Mouse (Mus musculus) forebrain, embryonic 14.5 days (tissue): ENCODE results near the gene Nudcd3. TPM values are rescaled to one million over a fixed set of nuclear protein-coding genes. Genes with fewer than 3 reads are reported as not detected.
A peak's percentile ranks its signal among the peaks of the same experiment; 100 is the strongest.

Experiments used
- ATAC-seq: fragments of 200-750 bp; cut with Nextera tagmentation; 2 replicates; pipeline ENCODE4 v1.8.0; 2017; ENCODE audit warnings: mild to moderate bottlenecking, moderate library complexity
- DNase-seq: peaks from one replicate; pipeline ENCODE4 v3.0.0-alpha.2; 2015; ENCODE audit warnings: low spot score
- H3K27ac ChIP-seq: fragments of 300-500 bp; sonication (generic); 2 replicates; pipeline ENCODE4 v1.5.1; 2014; ENCODE audit warnings: low read depth, mild to moderate bottlenecking, control low read depth, low read length, moderate library complexity
- H3K27me3 ChIP-seq: fragments of 300-500 bp; sonication (generic); replicated peaks from 2 replicates; pipeline ENCODE4 v1.6.1; 2014; ENCODE audit warnings: low read length, control low read depth, mixed read lengths; ENCODE audit not compliant: control insufficient read depth, insufficient read depth
- H3K36me3 ChIP-seq: fragments of 300-500 bp; sonication (generic); 2 replicates; pipeline ENCODE4 v1.6.1; 2014; ENCODE audit warnings: low read length, control low read depth; ENCODE audit not compliant: control insufficient read depth, insufficient read depth
- H3K4me1 ChIP-seq: fragments of 300-500 bp; sonication (generic); 2 replicates; pipeline ENCODE4 v1.6.1; 2014; ENCODE audit warnings: antibody characterized with exemption, low read length, control low read depth; ENCODE audit not compliant: control insufficient read depth, insufficient read depth
- H3K4me2 ChIP-seq: fragments of 300-500 bp; sonication (generic); 2 replicates; pipeline ENCODE4 v1.6.1; 2014; ENCODE audit warnings: mild to moderate bottlenecking, control low read depth, low read length
- H3K4me3 ChIP-seq: fragments of 300-500 bp; sonication (generic); 2 replicates; pipeline ENCODE4 v1.5.1; 2014; ENCODE audit warnings: low read depth, low read length, control low read depth
- H3K9ac ChIP-seq: fragments of 300-500 bp; sonication (generic); 2 replicates; pipeline ENCODE4 v1.6.1; 2014; ENCODE audit warnings: mild to moderate bottlenecking, low read length, control low read depth, moderate library complexity
- H3K9me3 ChIP-seq: fragments of 300-500 bp; sonication (generic); replicated peaks from 2 replicates; pipeline ENCODE4 v1.6.1; 2016; ENCODE audit warnings: low read length, control low read depth, mixed read lengths; ENCODE audit not compliant: control insufficient read depth
- WGBS: fragments of 180-500 bp; shearing (Covaris S2); extraction: QIAGEN DNeasy Blood & Tissue Kit; methylation state at CpG from one replicate; pipeline ENCODE4 v1.1.7; 2014; 5-methylcytosine and 5-hydroxymethylcytosine counted together
- polyA plus RNA-seq: library from polyadenylated mRNA; unstranded; fragments of >200 nt; fragmentation: Nextera tagmentation; extraction: Ambion mirVana; gene quantifications from 2 replicates; pipeline ENCODE4 v1.2.1, GENCODE M21; 2014

The Nudcd3 gene
- polyA plus RNA-seq, 1 experiment from 2014 or later: 49.7 TPM

DNA sequence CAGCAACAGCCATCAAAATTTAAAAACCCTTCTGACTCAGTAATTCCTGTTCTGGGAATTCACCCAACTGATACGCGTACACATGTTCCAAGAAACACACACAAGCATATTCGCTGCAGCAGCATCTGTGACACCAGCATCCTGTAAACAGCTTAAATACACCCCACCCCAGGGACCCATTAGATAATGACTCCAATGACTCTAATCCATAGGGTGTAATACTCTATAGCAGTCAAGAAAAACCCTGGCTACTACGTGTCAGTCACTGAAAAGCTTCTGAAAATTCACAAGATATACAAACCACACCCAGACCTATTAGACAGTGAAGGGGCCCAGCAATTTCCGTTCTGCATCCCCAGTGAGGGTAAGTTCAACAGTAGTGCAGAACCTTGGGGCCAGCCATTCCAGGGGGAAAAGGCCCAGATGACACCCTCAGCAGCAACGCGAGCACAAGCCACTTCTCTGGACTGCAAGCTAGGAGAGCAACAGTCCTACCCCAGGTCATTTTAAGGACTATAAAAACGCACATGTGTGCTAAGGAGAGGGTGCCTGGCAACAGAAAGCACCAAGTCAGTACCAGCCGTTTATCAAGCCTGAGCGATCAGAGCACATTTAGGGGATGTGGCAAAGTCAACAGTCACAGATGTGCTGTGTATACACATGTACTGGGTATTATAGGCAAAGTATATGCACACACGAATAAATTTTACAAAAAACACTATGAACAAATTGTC lies 15.8 kb downstream of the Nudcd3 start:
- Histone ChIP-seq H3K4me1 (peaks cover 11% of the 10 kb centered on the region), H3K4me3 (no peak overlapping the region), H3K9ac (0 out of 2 replicates have a peak overlapping the region, but pooled peaks have one; percentile 29), H3K27ac (peak overlapping the region; percentile 17; the same call in 1 of the 2 replicates), H3K9me3 (no peaks in the 10 kb centered on the region), H3K27me3 (no peaks in the 10 kb centered on the region), H3K4me2 (no peak overlapping the region), H3K36me3 (0 out of 2 replicates have a peak, but pooled peaks cover 4% of the 10 kb centered on the region)
- no peak for ATAC-seq
- 75% methylated on average over 11 of the region's 11 CpGs for WGBS
- DNase-seq: peak; percentile 33

DNA sequence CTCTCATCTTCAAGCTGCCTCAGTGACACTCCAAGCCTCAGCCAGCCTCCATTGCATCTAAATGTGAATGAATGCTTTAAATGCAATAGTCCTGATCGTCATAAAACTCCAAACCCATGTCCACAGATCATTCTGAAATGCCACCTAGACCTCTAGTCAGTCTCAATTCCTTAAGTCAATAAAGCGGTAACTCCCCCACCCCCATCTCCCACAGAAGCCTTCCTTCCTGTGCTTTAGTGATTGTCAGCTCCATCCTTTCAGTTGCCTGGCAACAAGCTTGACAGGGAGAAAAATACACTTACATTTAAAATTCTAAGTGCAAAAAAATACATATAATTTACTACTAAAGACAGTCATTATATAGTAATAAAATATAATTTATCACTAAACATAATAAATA lies 17.0 kb downstream of the Nudcd3 start:
- no peak overlapping the region for H3K27ac ChIP-seq
- 84% methylated on average over 2 of the region's 2 CpGs for WGBS
- ATAC-seq: no peak
- DNase-seq: peak; percentile 32
- H3K9ac ChIP-seq: no peak overlapping the region
- H3K36me3 ChIP-seq: 0 out of 2 replicates have a peak, but pooled peaks cover 4% of the 10 kb centered on the region
- H3K4me3 ChIP-seq: no peak overlapping the region
- H3K4me2 ChIP-seq: no peak overlapping the region
- H3K4me1 ChIP-seq: peaks cover 20% of the 10 kb centered on the region
- H3K9me3 ChIP-seq: no peaks in the 10 kb centered on the region
- H3K27me3 ChIP-seq: no peaks in the 10 kb centered on the region

DNA sequence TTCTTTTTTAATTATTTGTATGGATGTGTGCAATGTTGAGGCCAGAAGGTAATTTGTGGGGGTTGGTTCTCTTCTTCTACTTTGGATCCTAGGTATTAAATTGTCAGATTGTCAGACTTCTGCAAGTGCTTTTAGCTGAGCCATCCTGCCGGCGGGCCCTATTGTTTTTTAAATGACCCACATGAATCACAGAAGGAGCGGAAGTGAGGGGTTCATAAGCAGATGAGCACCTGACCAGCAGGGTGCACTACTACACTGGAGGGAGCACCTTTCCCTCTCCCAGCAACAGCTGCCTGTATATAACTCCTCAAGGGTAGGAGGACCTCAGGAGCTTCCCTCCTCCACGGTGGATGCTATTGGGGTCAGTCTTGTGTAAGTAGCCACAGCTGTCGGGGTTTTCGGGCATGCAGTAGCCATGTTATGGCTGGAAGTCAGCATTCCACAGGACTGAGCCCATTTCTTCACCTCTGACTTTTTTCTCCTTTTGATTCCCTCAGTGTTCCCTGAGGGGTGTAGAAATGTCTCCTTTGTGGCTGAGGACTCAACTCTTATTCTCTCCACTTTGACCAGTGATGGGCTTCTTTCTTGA lies 19.3 kb downstream of the Nudcd3 start:
- H3K9me3 ChIP-seq: no peaks in the 10 kb centered on the region

DNA sequence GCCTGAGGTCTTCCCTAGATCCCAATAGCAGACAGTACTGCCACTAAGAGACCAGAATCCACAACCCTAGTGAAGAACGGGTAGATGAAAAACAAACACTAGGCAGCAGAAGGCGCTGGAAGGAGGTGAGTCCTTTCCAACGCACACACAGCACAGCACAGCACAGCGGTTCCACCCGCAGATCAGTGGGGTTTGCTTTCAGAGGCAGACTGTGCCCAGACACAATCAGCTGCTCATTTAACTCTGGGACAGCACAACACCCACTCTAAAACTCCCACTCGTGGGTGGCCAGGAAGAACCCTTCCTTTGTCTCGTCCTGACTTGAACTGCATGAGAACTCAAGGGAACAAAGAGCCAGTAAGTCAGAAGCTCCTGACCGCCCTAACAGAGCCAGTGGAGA lies 21.0 kb downstream of the Nudcd3 start:
- whole genome bisulfite sequencing: 10% methylated on average over 8 of the region's 8 CpGs
- H3K4me3 ChIP-seq: no peak overlapping the region
- H3K27ac ChIP-seq: no peak overlapping the region
- no peak for ATAC-seq
- no peaks in the 10 kb centered on the region for H3K36me3 ChIP-seq
- peaks cover 16% of the 10 kb centered on the region for H3K4me1 ChIP-seq
- DNase-seq: no peak
- H3K9ac ChIP-seq: no peak overlapping the region
- no peak overlapping the region for H3K4me2 ChIP-seq
- H3K9me3 ChIP-seq: no peaks in the 10 kb centered on the region
- no peaks in the 10 kb centered on the region for H3K27me3 ChIP-seq

More for the DNA sequence above, 19.3 kb downstream of the Nudcd3 start:
- H3K4me2 ChIP-seq: no peak overlapping the region
- no peak overlapping the region for H3K27ac ChIP-seq
- no peak for DNase-seq
- no peaks in the 10 kb centered on the region for H3K27me3 ChIP-seq
- WGBS: 46% methylated on average over 6 of the region's 6 CpGs
- no peak overlapping the region for H3K9ac ChIP-seq
- no peak overlapping the region for H3K4me3 ChIP-seq
- H3K36me3 ChIP-seq: no peaks in the 10 kb centered on the region
- no peak for ATAC-seq
- peaks cover 16% of the 10 kb centered on the region for H3K4me1 ChIP-seq

DNA sequence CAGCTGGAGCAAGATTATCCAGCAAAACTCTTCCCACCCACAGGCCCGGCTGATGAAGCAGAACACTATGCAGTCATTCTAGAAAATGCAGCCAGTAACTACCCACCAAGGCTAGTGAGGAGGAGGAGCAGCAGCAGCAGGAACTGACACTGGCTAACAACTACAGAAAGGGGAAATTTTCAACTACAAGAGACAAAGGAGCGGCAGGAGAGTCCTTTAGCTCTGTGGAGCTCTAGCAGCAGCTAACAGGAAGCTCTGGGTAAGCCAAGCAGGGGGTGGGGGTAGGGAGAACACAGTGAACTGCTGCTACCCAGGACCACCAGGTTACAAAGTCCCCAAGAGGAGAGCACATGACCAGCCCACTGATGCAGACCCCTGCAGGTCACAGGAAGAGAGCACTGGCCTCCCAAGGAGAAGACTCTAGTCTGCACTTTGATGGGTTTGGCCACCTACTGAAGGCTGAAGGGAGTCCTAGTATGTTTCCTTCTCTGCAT lies 21.5 kb downstream of the Nudcd3 start:
- Histone ChIP-seq H3K9ac (0 out of 2 replicates have a peak overlapping the region, but pooled peaks have one; percentile 8), H3K4me3 (no peak overlapping the region), H3K9me3 (no peaks in the 10 kb centered on the region), H3K27me3 (no peaks in the 10 kb centered on the region), H3K27ac (peak overlapping the region; percentile 9; the same call in 1 of the 2 replicates), H3K4me1 (peaks cover 16% of the 10 kb centered on the region), H3K4me2 (no peak overlapping the region), H3K36me3 (no peaks in the 10 kb centered on the region)
- ATAC-seq (no peak), DNase-seq (no peak)
- 23% methylated on average over 2 of the region's 2 CpGs for WGBS

DNA sequence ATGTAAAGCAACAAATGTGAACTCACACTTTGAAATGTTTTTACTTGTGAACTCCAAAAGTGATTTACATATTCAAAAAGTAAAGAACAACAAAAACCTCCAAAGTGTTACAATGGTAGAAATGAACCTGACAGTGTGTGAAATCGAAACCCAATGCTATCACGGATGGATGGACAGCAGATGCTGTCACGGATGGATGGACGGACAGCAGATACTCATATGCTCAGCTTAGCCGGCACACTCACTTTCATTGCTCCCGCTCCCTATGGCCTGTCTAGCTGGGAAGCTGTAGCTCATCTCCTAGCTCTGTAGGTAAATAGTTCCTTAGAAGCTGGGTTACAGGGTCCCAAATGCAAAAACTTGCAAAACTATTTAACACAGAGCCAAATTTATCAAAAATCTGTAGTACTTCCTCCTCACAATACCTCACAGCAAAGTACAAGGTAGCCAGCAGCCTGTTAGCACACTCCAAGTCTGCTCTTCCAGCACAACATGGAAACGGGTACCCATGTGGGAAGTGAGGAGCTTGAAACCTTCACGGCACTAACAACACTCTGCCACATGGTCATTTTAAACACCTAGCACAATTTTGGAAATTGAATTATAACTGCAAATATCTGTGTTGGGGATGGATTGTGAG lies 22.3 kb downstream of the Nudcd3 start:
- ATAC-seq (no peak), DNase-seq (no peak)
- no peak overlapping the region for H3K9ac ChIP-seq
- no peak overlapping the region for H3K27ac ChIP-seq
- WGBS: 65% methylated on average over 8 of the region's 8 CpGs
- H3K4me2 ChIP-seq: no peak overlapping the region
- H3K4me1 ChIP-seq: peaks cover 14% of the 10 kb centered on the region
- no peaks in the 10 kb centered on the region for H3K36me3 ChIP-seq
- no peak overlapping the region for H3K4me3 ChIP-seq
- no peaks in the 10 kb centered on the region for H3K9me3 ChIP-seq
- H3K27me3 ChIP-seq: no peaks in the 10 kb centered on the region

DNA sequence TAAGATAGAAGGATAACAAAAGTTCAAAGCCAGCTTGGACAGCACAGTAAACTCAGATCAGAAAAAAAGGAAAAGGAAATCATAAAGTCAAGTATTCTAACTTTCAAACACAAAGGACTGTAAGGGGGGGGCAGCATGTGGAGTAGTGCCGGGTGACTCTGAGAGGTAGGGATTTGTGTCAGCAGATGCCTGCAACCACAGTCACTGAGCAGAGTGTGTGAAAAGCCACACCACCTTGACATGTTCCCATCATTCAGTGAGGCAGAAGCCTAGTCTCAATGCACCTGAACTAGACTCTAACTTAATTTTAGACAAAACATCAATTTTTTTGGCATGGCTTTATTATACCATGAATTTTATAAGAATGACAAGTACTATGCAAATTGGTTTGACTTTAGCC lies 24.7 kb downstream of the Nudcd3 start:
- H3K36me3 ChIP-seq: no peaks in the 10 kb centered on the region
- peaks cover 12% of the 10 kb centered on the region for H3K4me1 ChIP-seq
- DNase-seq (no peak), ATAC-seq (no peak)
- H3K9ac ChIP-seq: no peak overlapping the region
- no peak overlapping the region for H3K4me3 ChIP-seq
- H3K4me2 ChIP-seq: no peak overlapping the region
- H3K27me3 ChIP-seq: no peaks in the 10 kb centered on the region
- WGBS: 83% methylated on average over 1 of the region's 1 CpGs
- H3K9me3 ChIP-seq: no peaks in the 10 kb centered on the region
- H3K27ac ChIP-seq: no peak overlapping the region

DNA sequence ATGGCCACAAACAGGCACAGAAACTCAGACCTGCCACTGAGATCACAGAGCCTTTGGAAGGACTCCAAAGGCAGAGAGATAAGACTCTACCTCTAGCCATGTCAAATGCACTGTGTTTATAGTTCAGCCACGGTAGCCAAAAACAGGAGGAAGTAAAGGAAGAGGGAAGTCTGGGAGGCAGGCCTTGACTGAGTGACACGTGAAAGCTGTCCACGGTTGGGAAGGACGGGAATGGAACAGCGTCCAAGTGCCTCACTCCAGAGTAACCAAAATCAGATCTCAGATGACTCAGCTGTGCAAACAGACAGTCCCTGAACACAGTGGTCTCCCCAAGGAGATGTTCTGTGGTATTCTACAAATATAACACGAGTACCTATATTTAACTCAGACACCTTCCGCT lies 25.5 kb downstream of the Nudcd3 start:
- Histone ChIP-seq H3K36me3 (no peaks in the 10 kb centered on the region), H3K4me1 (peaks cover 12% of the 10 kb centered on the region), H3K27me3 (no peaks in the 10 kb centered on the region), H3K4me2 (no peak overlapping the region), H3K9ac (no peak overlapping the region), H3K9me3 (no peaks in the 10 kb centered on the region), H3K4me3 (no peak overlapping the region), H3K27ac (no peak overlapping the region)
- DNase-seq (no peak), ATAC-seq (no peak)
- WGBS: 91% methylated on average over 7 of the region's 7 CpGs
